Mouse (Mus musculus) hindbrain, embryonic 11.5 days (tissue): Measurements from ENCODE around the gene Usp32. TPM values are rescaled to one million over a fixed set of nuclear protein-coding genes. Genes with fewer than 3 reads are reported as not detected.

Experiments used
- ATAC-seq: fragments of 200-750 bp; cut with Nextera tagmentation; 2 replicates; pipeline ENCODE4 v1.8.0; 2017; ENCODE audit warnings: mild to moderate bottlenecking, moderate TSS enrichment, moderate library complexity; ENCODE audit not compliant: low FRiP score
- DNase-seq: peaks from one replicate; pipeline ENCODE4 v3.0.0-alpha.2; 2015; ENCODE audit warnings: low spot score
- H3K27ac ChIP-seq: fragments of 300-500 bp; sonication (generic); 2 replicates; pipeline ENCODE4 v1.5.1; 2014; ENCODE audit warnings: mild to moderate bottlenecking, low read depth, low read length
- H3K27me3 ChIP-seq: fragments of 300-500 bp; sonication (generic); 2 replicates; pipeline ENCODE4 v1.6.1; 2014; ENCODE audit warnings: mild to moderate bottlenecking, low read length, moderate library complexity, mixed read lengths; ENCODE audit not compliant: control insufficient read depth, insufficient read depth
- H3K36me3 ChIP-seq: fragments of 300-500 bp; sonication (generic); 2 replicates; pipeline ENCODE4 v1.6.1; 2014; ENCODE audit warnings: mild to moderate bottlenecking, low read length, moderate library complexity, mixed read lengths; ENCODE audit not compliant: control insufficient read depth, insufficient read depth
- H3K4me1 ChIP-seq: fragments of 300-500 bp; sonication (generic); replicated peaks from 2 replicates; pipeline ENCODE4 v1.6.1; 2014; ENCODE audit warnings: low read length, mixed read lengths; ENCODE audit not compliant: control insufficient read depth, insufficient read depth
- H3K4me2 ChIP-seq: fragments of 300-500 bp; sonication (generic); replicated peaks from 2 replicates; pipeline ENCODE4 v1.6.1; 2014; ENCODE audit warnings: mild to moderate bottlenecking, low read depth, low read length
- H3K4me3 ChIP-seq: fragments of 300-500 bp; sonication (generic); 2 replicates; pipeline ENCODE4 v1.5.1; 2014; ENCODE audit warnings: low read depth, low read length
- H3K9ac ChIP-seq: fragments of 300-500 bp; sonication (generic); 2 replicates; pipeline ENCODE4 v1.6.1; 2014; ENCODE audit warnings: low read depth, low read length
- H3K9me3 ChIP-seq: fragments of 300-500 bp; sonication (generic); 2 replicates; pipeline ENCODE4 v1.6.1; 2016; ENCODE audit warnings: low read length; ENCODE audit not compliant: control insufficient read depth
- WGBS: fragments of 180-500 bp; shearing (Covaris S2); extraction: QIAGEN DNeasy Blood & Tissue Kit; methylation state at CpG from one replicate; pipeline ENCODE4 v1.1.7; 2014; 5-methylcytosine and 5-hydroxymethylcytosine counted together
- polyA plus RNA-seq: library from polyadenylated mRNA; unstranded; fragments of >200 nt; fragmentation: Nextera tagmentation; extraction: Ambion mirVana; gene quantifications from 2 replicates; pipeline ENCODE4 v1.2.1, GENCODE M21; 2014

The Usp32 gene
- polyA plus RNA-seq, 1 experiment from 2014 or later: 13.2 TPM

GRCm38 (mm10) chr11:85056901-85057300 is 83.1 kb downstream of the Usp32 start:
- Histone ChIP-seq H3K4me3 (no peak overlapping the region), H3K36me3 (no peaks in the 10 kb centered on the region), H3K4me2 (no peak overlapping the region), H3K4me1 (no peaks in the 10 kb centered on the region), H3K9me3 (no peaks in the 10 kb centered on the region), H3K9ac (no peak overlapping the region), H3K27me3 (no peaks in the 10 kb centered on the region), H3K27ac (no peak overlapping the region)
- ATAC-seq (no peak), DNase-seq (no peak)
- WGBS: 80% methylated on average over 5 of the region's 5 CpGs

GRCm38 (mm10) chr11:85055561-85055960 is 84.4 kb downstream of the Usp32 start:
- Histone ChIP-seq H3K36me3 (no peaks in the 10 kb centered on the region), H3K4me3 (no peak overlapping the region), H3K9ac (no peak overlapping the region), H3K9me3 (no peaks in the 10 kb centered on the region), H3K27me3 (no peaks in the 10 kb centered on the region), H3K4me2 (no peak overlapping the region), H3K4me1 (no peaks in the 10 kb centered on the region), H3K27ac (no peak overlapping the region)
- DNase-seq: no peak
- 82% methylated on average over 2 of the region's 2 CpGs for WGBS
- no peak for ATAC-seq

GRCm38 (mm10) chr11:85039256-85039655 is 100.7 kb downstream of the Usp32 start:
- 86% methylated on average over 3 of the region's 3 CpGs for WGBS
- H3K9ac ChIP-seq: no peak overlapping the region
- no peaks in the 10 kb centered on the region for H3K9me3 ChIP-seq
- no peaks in the 10 kb centered on the region for H3K4me1 ChIP-seq
- no peaks in the 10 kb centered on the region for H3K27me3 ChIP-seq
- DNase-seq (no peak), ATAC-seq (no peak)
- no peak overlapping the region for H3K4me3 ChIP-seq
- no peak overlapping the region for H3K4me2 ChIP-seq
- H3K27ac ChIP-seq: no peak overlapping the region
- H3K36me3 ChIP-seq: no peaks in the 10 kb centered on the region

- no peak overlapping the region for H3K4me2 ChIP-seq
- DNase-seq (no peak), ATAC-seq (no peak)
- H3K4me3 ChIP-seq: no peak overlapping the region
- no peaks in the 10 kb centered on the region for H3K9me3 ChIP-seq
- H3K9ac ChIP-seq: no peak overlapping the region
- H3K27ac ChIP-seq: no peak overlapping the region
- H3K36me3 ChIP-seq: no peaks in the 10 kb centered on the region
- H3K27me3 ChIP-seq: no peaks in the 10 kb centered on the region
- H3K4me1 ChIP-seq: no peaks in the 10 kb centered on the region
Observed at GRCm38 (mm10) chr11:85013121-85013520, 126.8 kb downstream of the Usp32 start.

- no peaks in the 10 kb centered on the region for H3K4me1 ChIP-seq
- ATAC-seq (no peak), DNase-seq (no peak)
- no peaks in the 10 kb centered on the region for H3K36me3 ChIP-seq
- no peak overlapping the region for H3K4me2 ChIP-seq
- no peaks in the 10 kb centered on the region for H3K9me3 ChIP-seq
- no peak overlapping the region for H3K9ac ChIP-seq
- no peaks in the 10 kb centered on the region for H3K27me3 ChIP-seq
- 98% methylated on average over 3 of the region's 3 CpGs for WGBS
- no peak overlapping the region for H3K4me3 ChIP-seq
- H3K27ac ChIP-seq: no peak overlapping the region
Observed at GRCm38 (mm10) chr11:85003566-85003965, 136.4 kb downstream of the Usp32 start.

GRCm38 (mm10) chr11:84995241-84995640 is 144.7 kb downstream of the Usp32 start:
- H3K36me3 ChIP-seq: no peaks in the 10 kb centered on the region
- no peaks in the 10 kb centered on the region for H3K9me3 ChIP-seq
- ATAC-seq (no peak), DNase-seq (no peak)
- no peak overlapping the region for H3K4me3 ChIP-seq
- H3K27me3 ChIP-seq: no peaks in the 10 kb centered on the region
- H3K9ac ChIP-seq: no peak overlapping the region
- H3K27ac ChIP-seq: no peak overlapping the region
- WGBS: 87% methylated on average over 1 of the region's 1 CpGs
- no peaks in the 10 kb centered on the region for H3K4me1 ChIP-seq
- H3K4me2 ChIP-seq: no peak overlapping the region

- Histone ChIP-seq H3K9ac (no peak overlapping the region), H3K4me1 (no peaks in the 10 kb centered on the region), H3K4me3 (no peak overlapping the region), H3K36me3 (0 out of 2 replicates have a peak, but pooled peaks cover 2% of the 10 kb centered on the region), H3K9me3 (no peaks in the 10 kb centered on the region), H3K27ac (no peak overlapping the region), H3K27me3 (no peaks in the 10 kb centered on the region), H3K4me2 (no peak overlapping the region)
- no peak for ATAC-seq
- no peak for DNase-seq
- WGBS: 85% methylated on average over 1 of the region's 1 CpGs
Observed at GRCm38 (mm10) chr11:84992996-84993395, 147.0 kb downstream of the Usp32 start.

- Histone ChIP-seq H3K9me3 (no peaks in the 10 kb centered on the region), H3K27me3 (no peaks in the 10 kb centered on the region), H3K4me3 (no peak overlapping the region), H3K4me1 (no peaks in the 10 kb centered on the region), H3K27ac (no peak overlapping the region), H3K36me3 (0 out of 2 replicates have a peak, but pooled peaks cover 2% of the 10 kb centered on the region), H3K4me2 (no peak overlapping the region), H3K9ac (no peak overlapping the region)
- WGBS: 89% methylated on average over 3 of the region's 3 CpGs
- no peak for DNase-seq
- ATAC-seq: no peak
Observed at GRCm38 (mm10) chr11:84988341-84988919, 151.5 kb downstream of the Usp32 start.

GRCm38 (mm10) chr11:84985421-84985820 is 154.5 kb downstream of the Usp32 start:
- Histone ChIP-seq H3K9ac (no peak overlapping the region), H3K4me2 (no peak overlapping the region), H3K4me3 (no peak overlapping the region), H3K27ac (no peak overlapping the region), H3K9me3 (no peaks in the 10 kb centered on the region), H3K27me3 (no peaks in the 10 kb centered on the region), H3K4me1 (no peaks in the 10 kb centered on the region), H3K36me3 (0 out of 2 replicates have a peak, but pooled peaks cover 2% of the 10 kb centered on the region)
- WGBS: 91% methylated on average over 6 of the region's 6 CpGs
- DNase-seq (no peak), ATAC-seq (no peak)
